Mouse (Mus musculus) intestine, embryonic 14.5 days (tissue): Measurements from ENCODE around the gene Cdh4. TPM values are rescaled to one million over a fixed set of nuclear protein-coding genes. Genes with fewer than 3 reads are reported as not detected.
A peak's percentile ranks its signal among the peaks of the same experiment; 100 is the strongest.

ENCODE experiments used
- ATAC-seq: fragments of 200-750 bp; cut with Nextera tagmentation; replicated peaks from 2 replicates; pipeline ENCODE4 v1.8.0; 2017; ENCODE audit warnings: low read depth, moderate number of reproducible peaks, moderate TSS enrichment, moderate library complexity; ENCODE audit not compliant: low FRiP score, low TSS enrichment
- DNase-seq: peaks from one replicate; pipeline ENCODE4 v3.0.0-alpha.2; 2018; ENCODE audit warnings: low spot score
- H3K27ac ChIP-seq: fragments of 300-500 bp; sonication (generic); 2 replicates; pipeline ENCODE4 v1.5.1; 2014; ENCODE audit warnings: low read depth, mild to moderate bottlenecking, control low read depth
- H3K27me3 ChIP-seq: fragments of 300-500 bp; sonication (generic); replicated peaks from 2 replicates; pipeline ENCODE4 v1.6.1; 2014; ENCODE audit warnings: low read length, control low read depth; ENCODE audit not compliant: control insufficient read depth, insufficient read depth
- H3K36me3 ChIP-seq: fragments of 300-500 bp; sonication (generic); 2 replicates; pipeline ENCODE4 v1.6.1; 2014; ENCODE audit warnings: low read length, control low read depth; ENCODE audit not compliant: control insufficient read depth, insufficient read depth
- H3K4me1 ChIP-seq: fragments of 300-500 bp; sonication (generic); replicated peaks from 2 replicates; pipeline ENCODE4 v1.6.1; 2014; ENCODE audit warnings: low read length, control low read depth, mixed read lengths; ENCODE audit not compliant: control insufficient read depth, insufficient read depth
- H3K4me2 ChIP-seq: fragments of 300-500 bp; sonication (generic); 2 replicates; pipeline ENCODE4 v1.6.1; 2014; ENCODE audit warnings: low read length
- H3K4me3 ChIP-seq: fragments of 300-500 bp; sonication (generic); 2 replicates; pipeline ENCODE4 v1.5.1; 2014; ENCODE audit warnings: low read depth, low read length, control low read depth, mixed read lengths
- H3K9ac ChIP-seq: fragments of 300-500 bp; sonication (generic); 2 replicates; pipeline ENCODE4 v1.6.1; 2014; ENCODE audit warnings: mild to moderate bottlenecking, low read length
- H3K9me3 ChIP-seq: fragments of 300-500 bp; sonication (generic); 2 replicates; pipeline ENCODE4 v1.6.1; 2016; ENCODE audit warnings: low read length, control low read depth; ENCODE audit not compliant: control insufficient read depth
- WGBS: fragments of 180-500 bp; shearing (Covaris S2); extraction: QIAGEN DNeasy Blood & Tissue Kit; methylation state at CpG from one replicate; pipeline ENCODE4 v1.1.7; 2014; 5-methylcytosine and 5-hydroxymethylcytosine counted together
- polyA plus RNA-seq: library from polyadenylated mRNA; unstranded; fragments of >200 nt; fragmentation: Nextera tagmentation; extraction: Ambion mirVana; gene quantifications from 2 replicates; pipeline ENCODE4 v1.2.1, GENCODE M21; 2014

The Cdh4 gene
- polyA plus RNA-seq, 1 experiment from 2014 or later, result 1.8 TPM

GRCm38 (mm10) chr2:179630720-179631119 is 188.5 kb downstream of the Cdh4 start:
- Histone ChIP-seq H3K27ac (no peak overlapping the region), H3K4me2 (no peak overlapping the region), H3K27me3 (no peaks in the 10 kb centered on the region), H3K9me3 (no peaks in the 10 kb centered on the region), H3K4me3 (no peak overlapping the region), H3K9ac (no peak overlapping the region), H3K36me3 (no peaks in the 10 kb centered on the region), H3K4me1 (no peaks in the 10 kb centered on the region)
- no peak for ATAC-seq
- 41% methylated on average over 10 of the region's 10 CpGs for WGBS
- DNase-seq, result no peak

GRCm38 (mm10) chr2:179640576-179641301 is 198.5 kb downstream of the Cdh4 start:
- no peaks in the 10 kb centered on the region for H3K4me1 ChIP-seq
- no peak overlapping the region for H3K9ac ChIP-seq
- ATAC-seq (no peak), DNase-seq (no peak)
- H3K9me3 ChIP-seq, result 0 out of 2 replicates have a peak, but pooled peaks cover 4% of the 10 kb centered on the region
- no peak overlapping the region for H3K4me2 ChIP-seq
- H3K36me3 ChIP-seq, result no peaks in the 10 kb centered on the region
- 84% methylated on average over 15 of the region's 15 CpGs for WGBS
- no peak overlapping the region for H3K4me3 ChIP-seq
- no peak overlapping the region for H3K27ac ChIP-seq
- H3K27me3 ChIP-seq, result no peaks in the 10 kb centered on the region

- Histone ChIP-seq H3K9ac (no peak overlapping the region), H3K27me3 (no peaks in the 10 kb centered on the region), H3K36me3 (no peaks in the 10 kb centered on the region), H3K27ac (no peak overlapping the region), H3K4me2 (no peak overlapping the region), H3K9me3 (0 out of 2 replicates have a peak, but pooled peaks cover 4% of the 10 kb centered on the region), H3K4me1 (no peaks in the 10 kb centered on the region), H3K4me3 (no peak overlapping the region)
- no peak for ATAC-seq
- WGBS, result 84% methylated on average over 20 of the region's 20 CpGs
- DNase-seq, result no peak
Measured at GRCm38 (mm10) chr2:179648573-179649263, 206.5 kb downstream of the Cdh4 start.

GRCm38 (mm10) chr2:179649370-179649769 is 207.1 kb downstream of the Cdh4 start:
- H3K9ac ChIP-seq, result no peak overlapping the region
- no peak overlapping the region for H3K27ac ChIP-seq
- H3K4me1 ChIP-seq, result no peaks in the 10 kb centered on the region
- H3K9me3 ChIP-seq, result no peaks in the 10 kb centered on the region
- no peak overlapping the region for H3K4me2 ChIP-seq
- H3K4me3 ChIP-seq, result no peak overlapping the region
- ATAC-seq, result no peak
- no peaks in the 10 kb centered on the region for H3K36me3 ChIP-seq
- 64% methylated on average over 4 of the region's 4 CpGs for WGBS
- H3K27me3 ChIP-seq, result no peaks in the 10 kb centered on the region
- DNase-seq, result no peak

- 81% methylated on average over 9 of the region's 9 CpGs for WGBS
- Histone ChIP-seq H3K36me3 (no peaks in the 10 kb centered on the region), H3K9ac (no peak overlapping the region), H3K4me1 (no peaks in the 10 kb centered on the region), H3K27ac (no peak overlapping the region), H3K4me2 (no peak overlapping the region), H3K9me3 (no peaks in the 10 kb centered on the region), H3K4me3 (no peak overlapping the region), H3K27me3 (no peaks in the 10 kb centered on the region)
- DNase-seq (no peak), ATAC-seq (no peak)
Measured at GRCm38 (mm10) chr2:179650168-179650567, 207.9 kb downstream of the Cdh4 start.

- DNase-seq (no peak), ATAC-seq (no peak)
- H3K27me3 ChIP-seq, result no peaks in the 10 kb centered on the region
- H3K27ac ChIP-seq, result no peak overlapping the region
- no peaks in the 10 kb centered on the region for H3K9me3 ChIP-seq
- no peaks in the 10 kb centered on the region for H3K4me1 ChIP-seq
- WGBS, result 76% methylated on average over 3 of the region's 3 CpGs
- H3K4me2 ChIP-seq, result no peak overlapping the region
- no peak overlapping the region for H3K9ac ChIP-seq
- H3K4me3 ChIP-seq, result no peak overlapping the region
- no peaks in the 10 kb centered on the region for H3K36me3 ChIP-seq
Measured at GRCm38 (mm10) chr2:179655506-179655905, 213.3 kb downstream of the Cdh4 start.

- no peak overlapping the region for H3K4me3 ChIP-seq
- H3K27ac ChIP-seq, result no peak overlapping the region
- peaks cover 9% of the 10 kb centered on the region for H3K27me3 ChIP-seq
- 0 out of 2 replicates have a peak, but pooled peaks cover 3% of the 10 kb centered on the region for H3K4me1 ChIP-seq
- no peak overlapping the region for H3K9ac ChIP-seq
- H3K9me3 ChIP-seq, result no peaks in the 10 kb centered on the region
- 94% methylated on average over 1 of the region's 1 CpGs for WGBS
- ATAC-seq (no peak), DNase-seq (no peak)
- H3K36me3 ChIP-seq, result no peaks in the 10 kb centered on the region
- no peak overlapping the region for H3K4me2 ChIP-seq
Measured at GRCm38 (mm10) chr2:179659254-179659653, 217.0 kb downstream of the Cdh4 start.

- Histone ChIP-seq H3K27ac (no peak overlapping the region), H3K4me3 (peak overlapping the region; percentile 25), H3K9me3 (no peaks in the 10 kb centered on the region), H3K9ac (no peak overlapping the region), H3K27me3 (peaks cover 9% of the 10 kb centered on the region), H3K36me3 (no peaks in the 10 kb centered on the region), H3K4me2 (peak overlapping the region; percentile 43), H3K4me1 (0 out of 2 replicates have a peak, but pooled peaks cover 3% of the 10 kb centered on the region)
- 2% methylated on average over 20 of the region's 20 CpGs for WGBS
- DNase-seq (no peak), ATAC-seq (peak; percentile 63; the same call in 1 of the 2 replicates)
Measured at GRCm38 (mm10) chr2:179661998-179662714, 219.9 kb downstream of the Cdh4 start.
